Mouse (Mus musculus): ENCODE results near the gene Cpxm2. TPM values are rescaled to one million over a fixed set of nuclear protein-coding genes. Genes with fewer than 3 reads are reported as not detected.

The Cpxm2 gene
- polyA plus RNA-seq, 1 experiment from 2014 or later = 0.61 TPM

DNA sequence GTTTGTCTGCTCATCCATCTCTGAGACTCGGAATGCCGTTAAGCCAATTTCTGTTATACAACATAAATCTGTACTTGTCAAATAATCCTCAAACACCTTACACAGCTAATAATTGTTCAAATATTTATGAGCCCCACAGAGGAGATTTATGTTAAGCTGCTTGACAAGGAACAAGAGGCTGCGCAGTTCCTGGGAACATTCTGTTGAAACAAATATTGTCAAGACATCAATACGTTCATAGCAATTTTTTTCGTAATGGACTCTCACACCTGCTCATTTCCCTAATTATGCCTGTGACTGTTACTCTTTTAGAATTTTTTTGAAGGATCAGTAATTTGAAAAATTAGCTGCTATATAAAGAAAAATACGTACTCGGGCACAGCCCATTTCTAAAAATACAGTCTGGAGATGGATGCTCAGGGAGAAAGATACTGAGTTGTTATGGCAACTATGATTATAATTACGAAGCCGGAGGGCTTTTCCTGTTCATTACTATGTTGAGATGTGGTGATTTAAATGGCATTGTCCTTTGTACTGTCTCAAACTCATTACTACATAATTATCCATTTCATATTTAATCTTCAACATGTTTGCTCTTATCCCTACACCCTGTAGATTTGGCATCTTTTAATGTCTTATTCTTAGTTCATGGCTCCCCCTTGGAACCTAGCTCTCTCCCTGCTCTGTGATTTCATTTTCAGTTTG is 3.9 kb upstream of the Cpxm2 start:
- WGBS = 53% methylated on average over 9 of the region's 9 CpGs
- H3K27ac ChIP-seq (ENCODE audit: low read length) = no peak overlapping the region
- DNase-seq (ENCODE audit: low spot score) = no peak
- peaks cover 7% of the 10 kb centered on the region; the same call in 1 of the 2 replicates for H3K27me3 ChIP-seq (replicated peaks; ENCODE audit: insufficient read depth, low read length)
- no peak overlapping the region for H3K4me2 ChIP-seq (replicated peaks; ENCODE audit: low read depth, low read length)
- no peak overlapping the region for H3K4me3 ChIP-seq (ENCODE audit: low read depth, low read length)
- H3K9ac ChIP-seq (replicated peaks; ENCODE audit: low read depth) = no peak overlapping the region
- ATAC-seq = no peak
- H3K4me1 ChIP-seq (ENCODE audit: insufficient read depth, low read depth, low read length) = no peaks in the 10 kb centered on the region
- no peaks in the 10 kb centered on the region for H3K36me3 ChIP-seq (ENCODE audit: insufficient read depth, low read length)
- TF ChIP-seq EP300 (IDR thresholded peaks at IDR 0.05) (no peak), CTCF (IDR thresholded peaks at IDR 0.05) (no peak)
- H3K9me3 ChIP-seq (ENCODE audit: low read length) = no peaks in the 10 kb centered on the region

GRCm38 (mm10) chr7:132153725-132154147 is 803 bp downstream of the Cpxm2 start:
- Histone ChIP-seq H3K4me3 (ENCODE audit: low read depth, low read length) (0 out of 2 replicates have a peak overlapping the region, but pooled peaks have one; percentile 14), H3K4me1 (ENCODE audit: insufficient read depth, low read depth, low read length) (no peaks in the 10 kb centered on the region), H3K4me2 (replicated peaks; ENCODE audit: low read depth, low read length) (no peak overlapping the region; the same call in 1 of the 2 replicates), H3K27ac (ENCODE audit: low read length) (no peak overlapping the region), H3K9ac (replicated peaks; ENCODE audit: low read depth) (no peak overlapping the region), H3K9me3 (ENCODE audit: low read length) (no peaks in the 10 kb centered on the region), H3K36me3 (ENCODE audit: insufficient read depth, low read length) (no peaks in the 10 kb centered on the region), H3K27me3 (replicated peaks; ENCODE audit: insufficient read depth, low read length) (peaks cover 8% of the 10 kb centered on the region; the same call in 1 of the 2 replicates)
- ATAC-seq = no peak
- WGBS = 36% methylated on average over 6 of the region's 6 CpGs
- DNase-seq (ENCODE audit: low spot score) = no peak
- TF ChIP-seq EP300 (IDR thresholded peaks at IDR 0.05) (no peak), CTCF (IDR thresholded peaks at IDR 0.05) (no peak)

DNA sequence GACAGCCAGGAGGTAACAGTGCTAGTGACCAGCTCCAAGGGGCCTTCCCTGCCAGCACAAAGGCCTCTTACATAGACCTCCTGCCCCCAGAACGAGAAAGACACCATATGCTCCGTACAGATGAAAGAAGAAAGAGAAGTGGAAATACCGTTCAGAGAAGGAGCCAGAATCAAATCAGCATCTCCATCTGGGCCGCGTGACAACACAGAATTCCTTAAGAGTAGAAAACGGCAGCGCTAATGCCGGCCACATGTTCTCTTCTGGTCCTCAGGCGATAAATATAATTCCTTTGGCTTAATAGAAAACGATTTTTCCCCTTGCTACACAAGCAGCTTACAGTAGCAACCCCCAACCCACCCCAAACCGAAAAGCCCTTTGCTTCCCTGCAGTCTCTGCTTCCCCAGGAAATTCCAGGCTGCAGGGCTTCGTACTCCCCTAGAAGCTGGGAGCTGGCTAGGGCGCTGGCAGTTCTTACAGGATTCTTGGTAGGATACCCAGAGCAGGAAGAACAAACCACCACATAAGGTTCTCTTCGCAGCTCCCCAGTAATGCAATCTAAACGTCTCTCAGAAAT is 9.2 kb downstream of the Cpxm2 start:
- ATAC-seq = no peak

DNA sequence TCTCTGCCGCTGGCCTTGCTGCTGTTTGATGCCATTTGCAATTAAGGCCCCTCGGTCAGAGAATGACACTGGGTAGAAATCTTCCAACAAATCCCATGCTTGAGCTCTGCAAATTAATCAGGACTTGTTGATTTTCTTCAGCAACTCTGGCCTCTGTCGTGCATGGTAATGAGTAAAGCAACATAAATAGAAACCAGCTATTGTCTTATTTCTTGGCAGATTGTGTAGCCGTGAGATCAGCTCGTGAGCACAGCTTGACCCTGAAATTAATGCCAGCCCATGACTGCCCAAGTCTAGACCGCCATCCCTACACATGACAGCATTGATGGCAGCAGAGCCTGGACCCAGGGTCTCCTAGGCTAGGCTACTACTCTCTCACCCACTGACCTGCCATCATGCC is 25.9 kb downstream of the Cpxm2 start:
- ATAC-seq = no peak
- Histone ChIP-seq H3K4me1 (ENCODE audit: insufficient read depth, low read depth, low read length) (no peaks in the 10 kb centered on the region), H3K9me3 (ENCODE audit: low read length) (no peaks in the 10 kb centered on the region), H3K9ac (replicated peaks; ENCODE audit: low read depth) (no peak overlapping the region), H3K27ac (ENCODE audit: low read length) (no peak overlapping the region), H3K36me3 (ENCODE audit: insufficient read depth, low read length) (no peaks in the 10 kb centered on the region), H3K27me3 (replicated peaks; ENCODE audit: insufficient read depth, low read length) (no peaks in the 10 kb centered on the region), H3K4me3 (ENCODE audit: low read depth, low read length) (no peak overlapping the region), H3K4me2 (replicated peaks; ENCODE audit: low read depth, low read length) (no peak overlapping the region)
- DNase-seq (ENCODE audit: low spot score) = no peak
- 80% methylated on average over 6 of the region's 6 CpGs for WGBS
- TF ChIP-seq CTCF (IDR thresholded peaks at IDR 0.05) = no peak
- TF ChIP-seq EP300 (IDR thresholded peaks at IDR 0.05) = no peak

More for the DNA sequence above, 9.2 kb downstream of the Cpxm2 start:
- Histone ChIP-seq H3K9me3 (ENCODE audit: low read length) (no peaks in the 10 kb centered on the region), H3K36me3 (ENCODE audit: insufficient read depth, low read length) (no peaks in the 10 kb centered on the region), H3K4me3 (ENCODE audit: low read depth, low read length) (no peak overlapping the region), H3K4me1 (ENCODE audit: insufficient read depth, low read depth, low read length) (no peaks in the 10 kb centered on the region), H3K27me3 (replicated peaks; ENCODE audit: insufficient read depth, low read length) (no peaks in the 10 kb centered on the region), H3K4me2 (replicated peaks; ENCODE audit: low read depth, low read length) (no peak overlapping the region), H3K27ac (ENCODE audit: low read length) (no peak overlapping the region), H3K9ac (replicated peaks; ENCODE audit: low read depth) (no peak overlapping the region)
- WGBS = 76% methylated on average over 15 of the region's 15 CpGs
- TF ChIP-seq EP300 (IDR thresholded peaks at IDR 0.05) = no peak
- DNase-seq (ENCODE audit: low spot score) = no peak

- Histone ChIP-seq H3K36me3 (ENCODE audit: insufficient read depth, low read length) (no peaks in the 10 kb centered on the region), H3K4me2 (replicated peaks; ENCODE audit: low read depth, low read length) (no peak overlapping the region), H3K9ac (replicated peaks; ENCODE audit: low read depth) (no peak overlapping the region), H3K9me3 (ENCODE audit: low read length) (no peaks in the 10 kb centered on the region), H3K4me1 (ENCODE audit: insufficient read depth, low read depth, low read length) (no peaks in the 10 kb centered on the region), H3K27ac (ENCODE audit: low read length) (no peak overlapping the region), H3K27me3 (replicated peaks; ENCODE audit: insufficient read depth, low read length) (no peaks in the 10 kb centered on the region), H3K4me3 (ENCODE audit: low read depth, low read length) (no peak overlapping the region)
- DNase-seq (ENCODE audit: low spot score) (no peak), ATAC-seq (no peak)
- TF ChIP-seq EP300 (IDR thresholded peaks at IDR 0.05) (no peak), CTCF (IDR thresholded peaks at IDR 0.05) (no peak)
- WGBS = 43% methylated on average over 7 of the region's 7 CpGs
These were observed 29.6 kb downstream of the Cpxm2 start for GRCm38 (mm10) chr7:132124948-132125347.

GRCm38 (mm10) chr7:132123211-132123610 is 31.3 kb downstream of the Cpxm2 start:
- H3K4me3 ChIP-seq (ENCODE audit: low read depth, low read length) = no peak overlapping the region
- H3K36me3 ChIP-seq (ENCODE audit: insufficient read depth, low read length) = no peaks in the 10 kb centered on the region
- H3K9me3 ChIP-seq (ENCODE audit: low read length) = no peaks in the 10 kb centered on the region
- no peaks in the 10 kb centered on the region for H3K4me1 ChIP-seq (ENCODE audit: insufficient read depth, low read depth, low read length)
- H3K9ac ChIP-seq (replicated peaks; ENCODE audit: low read depth) = no peak overlapping the region
- H3K27ac ChIP-seq (ENCODE audit: low read length) = no peak overlapping the region
- DNase-seq (ENCODE audit: low spot score) = peak; percentile 7
- H3K27me3 ChIP-seq (replicated peaks; ENCODE audit: insufficient read depth, low read length) = no peaks in the 10 kb centered on the region
- no peak for ATAC-seq
- TF ChIP-seq EP300 (IDR thresholded peaks at IDR 0.05) (no peak), CTCF (IDR thresholded peaks at IDR 0.05) (no peak)
- WGBS = 48% methylated on average over 7 of the region's 7 CpGs
- no peak overlapping the region for H3K4me2 ChIP-seq (replicated peaks; ENCODE audit: low read depth, low read length)

Measured in lung, postnatal 0 days (tissue).